Mouse (Mus musculus) midbrain, embryonic 13.5 days (tissue): ENCODE measurements at regions not wholly inside any gene's neighbourhood (a gene's known extent, or its start where the extent isn't known, plus 50 kb on each side); places are given as distances from the start of the nearest gene placed in this dataset.

Experiments
- ATAC-seq: fragments of 200-750 bp; cut with Nextera tagmentation; 2 replicates; pipeline ENCODE4 v1.8.0; 2017; ENCODE audit warnings: mild to moderate bottlenecking, moderate TSS enrichment, moderate library complexity
- H3K27ac ChIP-seq: fragments of 300-500 bp; sonication (generic); 2 replicates; pipeline ENCODE4 v1.5.1; 2015; ENCODE audit warnings: inconsistent platforms, mild to moderate bottlenecking, moderate library complexity
- H3K27me3 ChIP-seq: fragments of 300-500 bp; sonication (generic); 2 replicates; pipeline ENCODE4 v1.6.1; 2015; ENCODE audit warnings: mild to moderate bottlenecking, inconsistent platforms
- H3K36me3 ChIP-seq: fragments of 300-500 bp; sonication (generic); 2 replicates; pipeline ENCODE4 v1.6.1; 2015; ENCODE audit warnings: mild to moderate bottlenecking, inconsistent platforms
- H3K4me1 ChIP-seq: fragments of 300-500 bp; sonication (generic); replicated peaks from 2 replicates; pipeline ENCODE4 v1.6.1; 2015; ENCODE audit warnings: inconsistent platforms
- H3K4me2 ChIP-seq: fragments of 300-500 bp; sonication (generic); replicated peaks from 2 replicates; pipeline ENCODE4 v1.6.1; 2015; ENCODE audit warnings: moderate library complexity, mild to moderate bottlenecking, inconsistent platforms
- H3K4me3 ChIP-seq: fragments of 300-500 bp; sonication (generic); replicated peaks from 2 replicates; pipeline ENCODE4 v1.5.1; 2015; ENCODE audit warnings: mild to moderate bottlenecking, inconsistent platforms
- H3K9ac ChIP-seq: fragments of 300-500 bp; sonication (generic); replicated peaks from 2 replicates; pipeline ENCODE4 v1.6.1; 2015; ENCODE audit warnings: mild to moderate bottlenecking, inconsistent platforms
- H3K9me3 ChIP-seq: fragments of 300-500 bp; sonication (generic); 2 replicates; pipeline ENCODE4 v1.6.1; 2016; ENCODE audit warnings: mild to moderate bottlenecking, inconsistent platforms
- WGBS: fragments of 180-500 bp; shearing (Covaris S2); methylation state at CpG from one replicate; pipeline ENCODE4 v1.1.7; 2015; 5-methylcytosine and 5-hydroxymethylcytosine counted together

GRCm38 (mm10) chr5:77806334-77807157, 398.7 kb upstream of the Igfbp7 start:
- peaks cover 21% of the 10 kb centered on the region for H3K4me1 ChIP-seq
- H3K4me3 ChIP-seq = no peak overlapping the region
- no peaks in the 10 kb centered on the region for H3K27me3 ChIP-seq
- no peaks in the 10 kb centered on the region for H3K9me3 ChIP-seq
- peak; percentile 71 for ATAC-seq
- no peak overlapping the region for H3K4me2 ChIP-seq
- no peak overlapping the region for H3K9ac ChIP-seq
- no peaks in the 10 kb centered on the region for H3K36me3 ChIP-seq
- WGBS = 28% methylated on average over 9 of the region's 9 CpGs
- peak overlapping the region; percentile 72 for H3K27ac ChIP-seq

GRCm38 (mm10) chr5:77805796-77806195, 398.0 kb upstream of the Igfbp7 start:
- WGBS = 78% methylated on average over 6 of the region's 6 CpGs
- H3K4me2 ChIP-seq = no peak overlapping the region
- 0 out of 2 replicates have a peak, but pooled peaks have one; percentile 15 for ATAC-seq
- no peaks in the 10 kb centered on the region for H3K36me3 ChIP-seq
- H3K4me3 ChIP-seq = no peak overlapping the region
- no peaks in the 10 kb centered on the region for H3K9me3 ChIP-seq
- peak overlapping the region; percentile 72 for H3K27ac ChIP-seq
- no peak overlapping the region for H3K9ac ChIP-seq
- H3K27me3 ChIP-seq = no peaks in the 10 kb centered on the region
- H3K4me1 ChIP-seq = peaks cover 21% of the 10 kb centered on the region

GRCm38 (mm10) chr5:77805303-77805702, 397.5 kb upstream of the Igfbp7 start:
- no peak overlapping the region for H3K4me3 ChIP-seq
- no peaks in the 10 kb centered on the region for H3K27me3 ChIP-seq
- H3K9me3 ChIP-seq = no peaks in the 10 kb centered on the region
- no peak overlapping the region for H3K27ac ChIP-seq
- peaks cover 21% of the 10 kb centered on the region for H3K4me1 ChIP-seq
- no peak overlapping the region for H3K9ac ChIP-seq
- WGBS = 88% methylated on average over 1 of the region's 1 CpGs
- H3K4me2 ChIP-seq = no peak overlapping the region
- no peaks in the 10 kb centered on the region for H3K36me3 ChIP-seq
- no peak for ATAC-seq

- Histone ChIP-seq H3K9me3 (no peaks in the 10 kb centered on the region), H3K9ac (no peak overlapping the region), H3K27me3 (no peaks in the 10 kb centered on the region), H3K36me3 (no peaks in the 10 kb centered on the region), H3K4me1 (peaks cover 21% of the 10 kb centered on the region), H3K27ac (peak overlapping the region; percentile 14; the same call in 1 of the 2 replicates), H3K4me3 (no peak overlapping the region), H3K4me2 (no peak overlapping the region)
- WGBS = 56% methylated on average over 9 of the region's 9 CpGs
- ATAC-seq = no peak
Measured at GRCm38 (mm10) chr5:77804113-77804512, 396.3 kb upstream of the Igfbp7 start.

GRCm38 (mm10) chr5:77803562-77803961, 395.7 kb upstream of the Igfbp7 start:
- no peak for ATAC-seq
- Histone ChIP-seq H3K27me3 (no peaks in the 10 kb centered on the region), H3K36me3 (no peaks in the 10 kb centered on the region), H3K9ac (no peak overlapping the region), H3K4me2 (no peak overlapping the region), H3K27ac (0 out of 2 replicates have a peak overlapping the region, but pooled peaks have one; percentile 14), H3K9me3 (no peaks in the 10 kb centered on the region), H3K4me1 (peaks cover 18% of the 10 kb centered on the region), H3K4me3 (no peak overlapping the region)
- WGBS = 58% methylated on average over 6 of the region's 6 CpGs

- no peak overlapping the region for H3K27ac ChIP-seq
- H3K36me3 ChIP-seq = no peaks in the 10 kb centered on the region
- no peak for ATAC-seq
- H3K4me3 ChIP-seq = no peak overlapping the region
- H3K9ac ChIP-seq = no peak overlapping the region
- H3K4me2 ChIP-seq = no peak overlapping the region
- H3K27me3 ChIP-seq = no peaks in the 10 kb centered on the region
- no peaks in the 10 kb centered on the region for H3K9me3 ChIP-seq
- no peaks in the 10 kb centered on the region; the same call in 1 of the 2 replicates for H3K4me1 ChIP-seq
- 44% methylated on average over 3 of the region's 3 CpGs for WGBS
Measured at GRCm38 (mm10) chr5:77796960-77797359, 389.1 kb upstream of the Igfbp7 start.

GRCm38 (mm10) chr5:77795766-77796165, 387.9 kb upstream of the Igfbp7 start:
- H3K27me3 ChIP-seq = no peaks in the 10 kb centered on the region
- no peak for ATAC-seq
- H3K9me3 ChIP-seq = no peaks in the 10 kb centered on the region
- no peaks in the 10 kb centered on the region; the same call in 1 of the 2 replicates for H3K4me1 ChIP-seq
- no peak overlapping the region for H3K27ac ChIP-seq
- H3K9ac ChIP-seq = no peak overlapping the region
- H3K36me3 ChIP-seq = no peaks in the 10 kb centered on the region
- H3K4me3 ChIP-seq = no peak overlapping the region
- no peak overlapping the region for H3K4me2 ChIP-seq
- WGBS = 80% methylated on average over 5 of the region's 5 CpGs

GRCm38 (mm10) chr5:77783953-77784352, 376.1 kb upstream of the Igfbp7 start:
- Histone ChIP-seq H3K4me3 (no peak overlapping the region), H3K4me2 (no peak overlapping the region), H3K9me3 (no peaks in the 10 kb centered on the region), H3K27ac (no peak overlapping the region), H3K36me3 (no peaks in the 10 kb centered on the region), H3K27me3 (no peaks in the 10 kb centered on the region), H3K9ac (no peak overlapping the region), H3K4me1 (no peaks in the 10 kb centered on the region)
- 73% methylated on average over 2 of the region's 2 CpGs for WGBS
- no peak for ATAC-seq

- H3K36me3 ChIP-seq = no peaks in the 10 kb centered on the region
- no peaks in the 10 kb centered on the region for H3K4me1 ChIP-seq
- H3K9ac ChIP-seq = no peak overlapping the region
- ATAC-seq = no peak
- H3K4me3 ChIP-seq = no peak overlapping the region
- no peak overlapping the region for H3K4me2 ChIP-seq
- no peaks in the 10 kb centered on the region for H3K27me3 ChIP-seq
- 0 out of 2 replicates have a peak overlapping the region, but pooled peaks have one; percentile 35 for H3K27ac ChIP-seq
- WGBS = 77% methylated on average over 6 of the region's 6 CpGs
- H3K9me3 ChIP-seq = no peaks in the 10 kb centered on the region
Measured at GRCm38 (mm10) chr5:77762426-77763042, 354.7 kb upstream of the Igfbp7 start.

GRCm38 (mm10) chr5:77762013-77762412, 354.2 kb upstream of the Igfbp7 start:
- WGBS = 78% methylated on average over 6 of the region's 6 CpGs
- ATAC-seq = no peak
- no peaks in the 10 kb centered on the region for H3K27me3 ChIP-seq
- no peaks in the 10 kb centered on the region for H3K4me1 ChIP-seq
- no peak overlapping the region for H3K27ac ChIP-seq
- H3K9me3 ChIP-seq = no peaks in the 10 kb centered on the region
- no peak overlapping the region for H3K4me2 ChIP-seq
- H3K36me3 ChIP-seq = no peaks in the 10 kb centered on the region
- H3K4me3 ChIP-seq = no peak overlapping the region
- no peak overlapping the region for H3K9ac ChIP-seq

GRCm38 (mm10) chr5:77748933-77749332, 341.1 kb upstream of the Igfbp7 start:
- 89% methylated on average over 1 of the region's 1 CpGs for WGBS
- H3K27me3 ChIP-seq = no peaks in the 10 kb centered on the region
- H3K36me3 ChIP-seq = no peaks in the 10 kb centered on the region
- no peaks in the 10 kb centered on the region for H3K9me3 ChIP-seq
- H3K4me1 ChIP-seq = 0 out of 2 replicates have a peak, but pooled peaks cover 3% of the 10 kb centered on the region
- H3K9ac ChIP-seq = no peak overlapping the region
- ATAC-seq = no peak
- no peak overlapping the region for H3K4me2 ChIP-seq
- H3K27ac ChIP-seq = no peak overlapping the region
- H3K4me3 ChIP-seq = no peak overlapping the region

GRCm38 (mm10) chr5:77746604-77747003, 338.8 kb upstream of the Igfbp7 start:
- Histone ChIP-seq H3K36me3 (no peaks in the 10 kb centered on the region), H3K4me3 (no peak overlapping the region), H3K9ac (no peak overlapping the region), H3K9me3 (no peaks in the 10 kb centered on the region), H3K27me3 (no peaks in the 10 kb centered on the region), H3K4me2 (no peak overlapping the region), H3K27ac (peak overlapping the region; percentile 30; the same call in 1 of the 2 replicates), H3K4me1 (peaks cover 3% of the 10 kb centered on the region; the same call in 1 of the 2 replicates)
- peak; percentile 55; the same call in 1 of the 2 replicates for ATAC-seq
- WGBS = 67% methylated on average over 5 of the region's 5 CpGs
